Mouse (Mus musculus): ENCODE measurements around the gene Pfn3. TPM values are rescaled to one million over a fixed set of nuclear protein-coding genes. Genes with fewer than 3 reads are reported as not detected.

Pfn3 gene
- polyA plus RNA-seq, 1 experiment from 2014 or later, result 0.29 TPM

DNA sequence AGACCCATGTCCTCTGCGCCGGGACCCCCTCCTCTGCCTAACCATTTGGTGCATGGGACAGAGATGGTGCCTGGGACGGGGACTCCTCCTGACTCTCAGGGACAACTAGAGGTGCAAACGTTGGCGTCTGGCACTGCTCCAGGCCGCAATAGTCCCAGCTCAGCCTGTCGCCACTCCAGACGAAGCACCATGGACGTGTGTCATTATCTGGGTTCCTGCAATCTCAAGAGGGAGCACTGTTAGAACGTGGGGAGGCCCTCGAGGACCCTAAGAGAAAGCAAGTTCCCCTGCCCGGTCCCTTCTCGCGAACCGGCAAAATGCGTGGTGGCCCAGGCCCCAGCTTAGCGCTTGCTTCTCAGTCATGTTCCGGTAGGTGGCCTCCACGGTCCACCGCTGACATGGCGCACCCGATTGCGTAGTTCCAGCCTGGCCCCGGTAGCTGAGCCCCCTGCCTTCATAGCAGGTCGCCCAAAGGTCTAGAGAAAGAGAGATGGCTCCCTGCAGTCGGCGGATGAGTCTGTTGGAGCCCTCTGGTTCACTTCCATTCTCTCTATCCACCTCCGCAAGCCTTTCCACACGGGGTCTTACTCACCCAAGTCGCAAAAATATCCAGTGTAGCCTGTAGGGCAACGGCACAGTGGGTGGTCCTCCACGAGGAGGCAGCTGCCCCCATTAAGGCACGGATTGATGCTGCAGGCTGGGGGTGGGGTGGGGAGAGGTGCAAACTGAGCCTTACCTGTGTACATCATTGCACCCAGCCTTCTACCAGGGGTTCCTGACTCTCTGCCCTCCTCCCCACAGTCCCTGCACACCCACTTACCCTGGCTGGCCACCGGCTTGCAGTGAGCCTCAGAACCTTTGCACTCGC lies 6.1 kb upstream of the Pfn3 start:
- peak overlapping the region; percentile 53; the same call in 1 of the 2 replicates for H3K9ac ChIP-seq
- ATAC-seq (ENCODE audit: low FRiP score, low read depth), result peak; percentile 64; the same call in 1 of the 2 replicates

GRCm38 (mm10) chr13:55420018-55420932 lies 5.2 kb upstream of the Pfn3 start:
- H3K4me1 ChIP-seq, result peaks cover 24% of the 10 kb centered on the region
- H3K4me2 ChIP-seq (replicated peaks), result peak overlapping the region; percentile 57
- H3K9me3 ChIP-seq, result no peaks in the 10 kb centered on the region
- H3K36me3 ChIP-seq, result no peaks in the 10 kb centered on the region
- no peak overlapping the region for H3K27ac ChIP-seq
- WGBS, result 27% methylated on average over 51 of the region's 51 CpGs
- peaks cover 64% of the 10 kb centered on the region for H3K27me3 ChIP-seq
- peak overlapping the region; percentile 31 for H3K4me3 ChIP-seq
- no peak overlapping the region for H3K9ac ChIP-seq
- no peak for ATAC-seq (ENCODE audit: low FRiP score, low read depth)

More for the DNA sequence above, 6.1 kb upstream of the Pfn3 start:
- H3K36me3 ChIP-seq, result no peaks in the 10 kb centered on the region
- H3K4me2 ChIP-seq (replicated peaks), result peak overlapping the region; percentile 57
- H3K27ac ChIP-seq, result no peak overlapping the region
- WGBS, result 10% methylated on average over 35 of the region's 35 CpGs
- H3K9me3 ChIP-seq, result no peaks in the 10 kb centered on the region
- peaks cover 62% of the 10 kb centered on the region for H3K27me3 ChIP-seq
- H3K4me3 ChIP-seq, result peak overlapping the region; percentile 31
- H3K4me1 ChIP-seq, result peaks cover 24% of the 10 kb centered on the region

DNA sequence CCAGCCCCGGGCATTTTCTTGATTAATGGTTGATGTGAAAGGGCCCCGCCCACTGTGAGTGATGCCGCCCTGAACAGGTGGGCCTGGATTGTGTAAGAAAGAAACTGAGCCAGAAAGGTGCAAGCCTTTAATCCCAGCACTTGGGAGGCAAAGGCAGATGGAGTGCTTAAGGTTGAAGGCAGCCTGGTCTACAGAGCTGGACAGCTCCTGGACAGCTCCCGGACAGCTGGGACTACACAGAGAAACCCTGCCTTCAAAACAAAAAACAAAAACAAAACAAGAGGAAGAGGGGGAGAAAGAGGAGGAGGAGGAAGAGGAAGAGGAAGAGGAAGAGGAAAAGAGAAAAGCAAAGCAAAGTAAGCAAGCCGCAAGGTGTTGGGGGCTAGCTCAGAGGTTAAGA lies 4.1 kb upstream of the Pfn3 start:
- H3K36me3 ChIP-seq, result no peaks in the 10 kb centered on the region
- no peak overlapping the region for H3K9ac ChIP-seq
- no peaks in the 10 kb centered on the region for H3K9me3 ChIP-seq
- peaks cover 31% of the 10 kb centered on the region for H3K4me1 ChIP-seq
- no peak overlapping the region for H3K27ac ChIP-seq
- H3K27me3 ChIP-seq, result peaks cover 76% of the 10 kb centered on the region
- ATAC-seq (ENCODE audit: low FRiP score, low read depth), result no peak
- no peak overlapping the region for H3K4me3 ChIP-seq
- H3K4me2 ChIP-seq (replicated peaks), result no peak overlapping the region
- WGBS, result 81% methylated on average over 5 of the region's 5 CpGs

DNA sequence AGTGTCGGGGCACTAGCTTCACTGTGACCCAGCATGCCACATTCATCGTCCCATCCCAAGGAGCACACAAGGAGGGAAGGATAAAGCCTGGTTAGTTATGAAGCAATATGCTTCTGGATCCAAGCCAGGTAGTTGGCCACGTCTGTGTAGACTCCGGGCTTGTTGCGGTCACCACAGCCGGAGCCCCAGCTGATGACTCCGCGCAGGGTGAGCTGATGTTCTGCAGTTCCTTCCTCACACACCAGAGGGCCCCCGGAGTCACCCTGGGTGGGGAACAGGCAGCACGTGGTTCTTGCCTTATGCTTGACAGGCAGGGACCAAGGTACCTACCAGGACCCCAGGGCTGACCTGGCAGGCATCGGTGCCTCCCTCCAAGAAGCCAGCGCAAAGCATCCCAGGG lies 3.0 kb upstream of the Pfn3 start:
- peak; percentile 77 for ATAC-seq (ENCODE audit: low FRiP score, low read depth)

DNA sequence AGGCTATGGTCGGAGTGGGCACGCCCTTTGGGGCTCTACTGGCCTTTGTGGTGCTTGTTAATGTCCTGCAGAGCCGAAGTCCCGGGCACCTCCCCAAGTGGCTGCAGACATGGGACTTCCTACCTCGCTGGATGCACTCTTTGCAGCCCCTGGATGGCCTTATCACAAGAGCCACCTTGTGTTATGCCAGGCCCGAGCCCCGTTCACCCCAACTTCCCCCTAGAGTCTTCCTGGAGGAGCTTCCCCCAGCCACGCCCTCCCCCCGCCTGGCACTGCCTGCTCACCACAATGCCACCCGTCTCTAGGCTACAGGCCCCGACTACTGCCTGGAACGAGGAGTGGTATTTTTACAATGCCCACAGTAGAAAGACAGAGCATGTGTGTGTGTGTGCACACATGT lies 1.7 kb downstream of the Pfn3 start:
- no peaks in the 10 kb centered on the region for H3K9me3 ChIP-seq
- H3K27me3 ChIP-seq, result peaks cover 44% of the 10 kb centered on the region
- peaks cover 13% of the 10 kb centered on the region; the same call in 1 of the 2 replicates for H3K4me1 ChIP-seq
- no peak for ATAC-seq (ENCODE audit: low FRiP score, low read depth)
- H3K4me3 ChIP-seq, result no peak overlapping the region
- no peak overlapping the region for H3K9ac ChIP-seq
- H3K4me2 ChIP-seq (replicated peaks), result no peak overlapping the region
- no peak overlapping the region for H3K27ac ChIP-seq
- H3K36me3 ChIP-seq, result no peaks in the 10 kb centered on the region
- WGBS, result 82% methylated on average over 12 of the region's 12 CpGs

More for the DNA sequence above, 3.0 kb upstream of the Pfn3 start:
- Histone ChIP-seq H3K27me3 (peaks cover 83% of the 10 kb centered on the region), H3K4me3 (no peak overlapping the region), H3K9me3 (no peaks in the 10 kb centered on the region), H3K4me1 (peaks cover 31% of the 10 kb centered on the region), H3K27ac (no peak overlapping the region), H3K9ac (no peak overlapping the region), H3K36me3 (no peaks in the 10 kb centered on the region), H3K4me2 (replicated peaks) (peak overlapping the region; percentile 37)
- 14% methylated on average over 12 of the region's 12 CpGs for WGBS

GRCm38 (mm10) chr13:55412643-55413307 lies 2.3 kb downstream of the Pfn3 start:
- WGBS, result 80% methylated on average over 13 of the region's 13 CpGs
- no peak for ATAC-seq (ENCODE audit: low FRiP score, low read depth)
- no peak overlapping the region for H3K9ac ChIP-seq
- H3K27ac ChIP-seq, result no peak overlapping the region
- peaks cover 7% of the 10 kb centered on the region; the same call in 1 of the 2 replicates for H3K4me1 ChIP-seq
- H3K9me3 ChIP-seq, result no peaks in the 10 kb centered on the region
- no peaks in the 10 kb centered on the region for H3K36me3 ChIP-seq
- no peak overlapping the region for H3K4me3 ChIP-seq
- no peak overlapping the region for H3K4me2 ChIP-seq (replicated peaks)
- peaks cover 38% of the 10 kb centered on the region for H3K27me3 ChIP-seq

DNA sequence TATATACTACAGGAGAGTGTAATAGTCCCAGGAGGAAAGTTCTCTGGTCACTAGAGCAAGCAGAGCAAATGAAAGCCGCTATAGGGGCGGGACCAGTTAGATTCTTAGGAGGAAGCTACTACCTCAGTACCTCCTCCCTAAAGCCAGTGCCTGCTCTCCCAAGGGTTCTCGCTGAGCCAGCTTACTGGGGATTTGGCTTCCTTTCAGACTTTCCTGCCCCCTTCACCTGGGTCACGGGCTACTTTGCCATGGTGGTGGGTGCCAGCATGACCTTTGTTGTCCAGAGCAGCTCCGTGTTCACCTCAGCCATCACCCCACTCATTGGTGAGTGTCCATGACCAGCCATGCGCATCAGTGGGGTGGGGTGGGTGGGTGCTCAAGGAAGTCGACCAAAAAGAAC lies 3.2 kb downstream of the Pfn3 start:
- ATAC-seq (ENCODE audit: low FRiP score, low read depth), result no peak
- H3K27ac ChIP-seq, result no peak overlapping the region
- no peaks in the 10 kb centered on the region for H3K9me3 ChIP-seq
- peaks cover 7% of the 10 kb centered on the region; the same call in 1 of the 2 replicates for H3K4me1 ChIP-seq
- peaks cover 30% of the 10 kb centered on the region for H3K27me3 ChIP-seq
- WGBS, result 70% methylated on average over 7 of the region's 7 CpGs
- no peaks in the 10 kb centered on the region for H3K36me3 ChIP-seq
- no peak overlapping the region for H3K4me2 ChIP-seq (replicated peaks)
- no peak overlapping the region for H3K9ac ChIP-seq
- H3K4me3 ChIP-seq, result no peak overlapping the region

- no peak overlapping the region for H3K4me2 ChIP-seq (replicated peaks)
- H3K36me3 ChIP-seq, result no peaks in the 10 kb centered on the region
- no peak overlapping the region for H3K27ac ChIP-seq
- no peaks in the 10 kb centered on the region for H3K9me3 ChIP-seq
- no peak overlapping the region for H3K9ac ChIP-seq
- WGBS, result 85% methylated on average over 19 of the region's 19 CpGs
- H3K4me1 ChIP-seq, result peaks cover 8% of the 10 kb centered on the region
- no peak for ATAC-seq (ENCODE audit: low FRiP score, low read depth)
- H3K4me3 ChIP-seq, result no peak overlapping the region
- H3K27me3 ChIP-seq, result peaks cover 14% of the 10 kb centered on the region
Observed at GRCm38 (mm10) chr13:55408546-55409120, 6.4 kb downstream of the Pfn3 start.

GRCm38 (mm10) chr13:55407341-55407740 lies 7.7 kb downstream of the Pfn3 start:
- no peak for ATAC-seq (ENCODE audit: low FRiP score, low read depth)
- Histone ChIP-seq H3K36me3 (no peaks in the 10 kb centered on the region), H3K27me3 (peaks cover 4% of the 10 kb centered on the region; the same call in 1 of the 2 replicates), H3K4me1 (peaks cover 8% of the 10 kb centered on the region), H3K4me2 (replicated peaks) (no peak overlapping the region), H3K9me3 (no peaks in the 10 kb centered on the region), H3K4me3 (no peak overlapping the region), H3K9ac (no peak overlapping the region), H3K27ac (no peak overlapping the region)
- 84% methylated on average over 4 of the region's 4 CpGs for WGBS

- Histone ChIP-seq H3K9ac (0 out of 2 replicates have a peak overlapping the region, but pooled peaks have one; percentile 26), H3K36me3 (no peaks in the 10 kb centered on the region), H3K4me1 (peaks cover 8% of the 10 kb centered on the region), H3K9me3 (no peaks in the 10 kb centered on the region), H3K4me2 (replicated peaks) (peak overlapping the region; percentile 47; the same call in 1 of the 2 replicates), H3K4me3 (no peak overlapping the region), H3K27me3 (peaks cover 7% of the 10 kb centered on the region; the same call in 1 of the 2 replicates), H3K27ac (no peak overlapping the region)
- WGBS, result 75% methylated on average over 13 of the region's 13 CpGs
- no peak for ATAC-seq (ENCODE audit: low FRiP score, low read depth)
Observed at GRCm38 (mm10) chr13:55405783-55406390, 9.1 kb downstream of the Pfn3 start.

Data from limb, embryonic 13.5 days (tissue).